Mouse (Mus musculus): ENCODE results near the gene Nemf.

DNA sequence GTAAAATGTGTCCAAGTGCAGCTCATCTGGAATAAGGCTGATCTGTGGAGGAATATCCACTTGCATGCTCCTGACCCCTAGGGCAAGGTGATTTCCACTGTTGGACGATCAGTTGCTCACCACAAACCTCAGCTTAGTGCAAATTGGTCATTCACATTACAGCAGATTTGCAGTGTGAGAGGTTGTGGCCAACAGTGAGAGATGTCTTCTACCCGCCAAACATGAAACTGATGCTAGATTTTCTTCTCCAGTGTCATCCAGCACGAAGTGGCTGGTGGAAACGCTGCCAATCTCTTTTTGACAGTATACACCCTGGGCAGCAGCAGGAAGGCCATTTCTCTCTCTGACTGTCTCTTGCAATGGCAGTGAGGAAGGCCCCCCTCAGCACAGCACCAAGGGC, 61.3 kb downstream of the Nemf start:
- no peak for TF ChIP-seq CTCF (IDR thresholded peaks at IDR 0.05; ENCODE audit: low read depth, low read length)
- TF ChIP-seq POLR2A (IDR thresholded peaks at IDR 0.05; ENCODE audit: borderline replicate concordance, low read depth, low read length): no peak
